Mouse (Mus musculus) embryonic facial prominence, embryonic 10.5 days (tissue): Measurements from ENCODE around the gene Lmo3. TPM values are rescaled to one million over a fixed set of nuclear protein-coding genes. Genes with fewer than 3 reads are reported as not detected.

ENCODE experiments used
- DNase-seq: peaks from one replicate; pipeline ENCODE4 v3.0.0-alpha.2; 2017; ENCODE audit warnings: low spot score
- H3K27ac ChIP-seq: fragments of 300-500 bp; sonication (generic); replicated peaks from 2 replicates; pipeline ENCODE4 v1.5.1; 2016; ENCODE audit warnings: mild to moderate bottlenecking
- H3K27me3 ChIP-seq: fragments of 300-500 bp; sonication (generic); replicated peaks from 2 replicates; pipeline ENCODE4 v1.6.1; 2016; ENCODE audit warnings: low read depth, mild to moderate bottlenecking; ENCODE audit not compliant: poor library complexity, severe bottlenecking
- H3K36me3 ChIP-seq: fragments of 300-500 bp; sonication (generic); replicated peaks from 2 replicates; pipeline ENCODE4 v1.6.1; 2016; ENCODE audit warnings: mild to moderate bottlenecking, moderate library complexity
- H3K4me1 ChIP-seq: fragments of 300-500 bp; sonication (generic); 2 replicates; pipeline ENCODE4 v1.6.1; 2016
- H3K4me3 ChIP-seq: fragments of 300-500 bp; sonication (generic); 2 replicates; pipeline ENCODE4 v1.5.1; 2016; ENCODE audit warnings: mild to moderate bottlenecking, moderate library complexity
- H3K9me3 ChIP-seq: fragments of 300-500 bp; sonication (generic); 2 replicates; pipeline ENCODE4 v1.6.1; 2016; ENCODE audit warnings: mild to moderate bottlenecking
- WGBS: fragments of 180-500 bp; shearing (Covaris S2); methylation state at CpG from one replicate; pipeline ENCODE4 v1.1.7; 2016; 5-methylcytosine and 5-hydroxymethylcytosine counted together
- polyA plus RNA-seq: library from polyadenylated mRNA; unstranded; fragments of >200 nt; fragmentation: Nextera tagmentation; extraction: Ambion mirVana; gene quantifications from 2 replicates; pipeline ENCODE4 v1.2.1, GENCODE M21; 2016

Gene Lmo3
- polyA plus RNA-seq, 1 experiment from 2014 or later: 5.0 TPM

GRCm38 (mm10) chr6:138333991-138334390, 247.8 kb downstream of the Lmo3 start:
- no peak overlapping the region for H3K27ac ChIP-seq
- H3K4me1 ChIP-seq: no peaks in the 10 kb centered on the region
- 88% methylated on average over 7 of the region's 7 CpGs for WGBS

GRCm38 (mm10) chr6:138325744-138326400, 255.9 kb downstream of the Lmo3 start:
- 43% methylated on average over 3 of the region's 3 CpGs for WGBS
- Histone ChIP-seq H3K4me1 (no peaks in the 10 kb centered on the region), H3K27me3 (no peaks in the 10 kb centered on the region), H3K36me3 (no peaks in the 10 kb centered on the region), H3K27ac (no peak overlapping the region), H3K4me3 (no peak overlapping the region), H3K9me3 (no peaks in the 10 kb centered on the region)
- DNase-seq: no peak

More at GRCm38 (mm10) chr6:138333991-138334390, 247.8 kb downstream of the Lmo3 start:
- Histone ChIP-seq H3K36me3 (no peaks in the 10 kb centered on the region), H3K9me3 (no peaks in the 10 kb centered on the region; the same call in 1 of the 2 replicates), H3K4me3 (no peak overlapping the region), H3K27me3 (no peaks in the 10 kb centered on the region)
- no peak for DNase-seq

GRCm38 (mm10) chr6:138325145-138325544, 256.6 kb downstream of the Lmo3 start:
- Histone ChIP-seq H3K4me3 (no peak overlapping the region), H3K9me3 (no peaks in the 10 kb centered on the region), H3K27ac (no peak overlapping the region), H3K27me3 (no peaks in the 10 kb centered on the region), H3K36me3 (no peaks in the 10 kb centered on the region), H3K4me1 (no peaks in the 10 kb centered on the region)
- 69% methylated on average over 3 of the region's 3 CpGs for WGBS
- no peak for DNase-seq

GRCm38 (mm10) chr6:138323325-138323724, 258.4 kb downstream of the Lmo3 start:
- Histone ChIP-seq H3K4me1 (no peaks in the 10 kb centered on the region), H3K36me3 (no peaks in the 10 kb centered on the region), H3K27ac (no peak overlapping the region), H3K9me3 (no peaks in the 10 kb centered on the region), H3K27me3 (no peaks in the 10 kb centered on the region), H3K4me3 (no peak overlapping the region)
- DNase-seq: no peak
- 93% methylated on average over 14 of the region's 14 CpGs for WGBS

GRCm38 (mm10) chr6:138320190-138320737, 261.5 kb downstream of the Lmo3 start:
- Histone ChIP-seq H3K4me1 (no peaks in the 10 kb centered on the region), H3K9me3 (no peaks in the 10 kb centered on the region), H3K4me3 (no peak overlapping the region), H3K36me3 (no peaks in the 10 kb centered on the region), H3K27ac (no peak overlapping the region), H3K27me3 (no peaks in the 10 kb centered on the region)
- no peak for DNase-seq
- 89% methylated on average over 8 of the region's 8 CpGs for WGBS

Other genes starting within 250 kb of the Lmo3 start
- not detected in 2 replicates for gene Igbp1b, start 76.6 kb upstream of the Lmo3 start, polyA plus RNA-seq